Mouse (Mus musculus) hindbrain, embryonic 15.5 days (tissue): Measurements from ENCODE around the gene Pard6a. TPM values are rescaled to one million over a fixed set of nuclear protein-coding genes. Genes with fewer than 3 reads are reported as not detected.

Experiments
- ATAC-seq: fragments of 200-750 bp; cut with Nextera tagmentation; 2 replicates; pipeline ENCODE4 v1.8.0; 2017; ENCODE audit warnings: low read depth, moderate number of reproducible peaks, moderate TSS enrichment; ENCODE audit not compliant: low FRiP score
- H3K27ac ChIP-seq: fragments of 300-500 bp; sonication (generic); replicated peaks from 2 replicates; pipeline ENCODE4 v1.5.1; 2015; ENCODE audit warnings: mild to moderate bottlenecking, inconsistent platforms
- H3K27me3 ChIP-seq: fragments of 300-500 bp; sonication (generic); 2 replicates; pipeline ENCODE4 v1.6.1; 2015; ENCODE audit warnings: control low read depth, inconsistent platforms
- H3K36me3 ChIP-seq: fragments of 300-500 bp; sonication (generic); 2 replicates; pipeline ENCODE4 v1.6.1; 2015; ENCODE audit warnings: control low read depth, inconsistent platforms
- H3K4me1 ChIP-seq: fragments of 300-500 bp; sonication (generic); replicated peaks from 2 replicates; pipeline ENCODE4 v1.6.1; 2015; ENCODE audit warnings: control low read depth, inconsistent platforms
- H3K4me2 ChIP-seq: fragments of 300-500 bp; sonication (generic); 2 replicates; pipeline ENCODE4 v1.6.1; 2015; ENCODE audit warnings: moderate library complexity, mild to moderate bottlenecking, inconsistent platforms
- H3K4me3 ChIP-seq: fragments of 300-500 bp; sonication (generic); 2 replicates; pipeline ENCODE4 v1.5.1; 2015; ENCODE audit warnings: mild to moderate bottlenecking, inconsistent platforms
- H3K9ac ChIP-seq: fragments of 300-500 bp; sonication (generic); 2 replicates; pipeline ENCODE4 v1.6.1; 2015; ENCODE audit warnings: inconsistent platforms
- H3K9me3 ChIP-seq: fragments of 300-500 bp; sonication (generic); 2 replicates; pipeline ENCODE4 v1.6.1; 2016; ENCODE audit warnings: control low read depth, inconsistent platforms
- WGBS: fragments of 180-500 bp; shearing (Covaris S2); methylation state at CpG from one replicate; pipeline ENCODE4 v1.1.7; 2015; 5-methylcytosine and 5-hydroxymethylcytosine counted together
- polyA plus RNA-seq: library from polyadenylated mRNA; unstranded; fragments of >200 nt; fragmentation: Nextera tagmentation; extraction: Ambion mirVana; gene quantifications from 2 replicates; pipeline ENCODE4 v1.2.1, GENCODE M21; 2015

The Pard6a gene
- polyA plus RNA-seq, result 55.1 and 57.1 TPM in 2 replicates

DNA sequence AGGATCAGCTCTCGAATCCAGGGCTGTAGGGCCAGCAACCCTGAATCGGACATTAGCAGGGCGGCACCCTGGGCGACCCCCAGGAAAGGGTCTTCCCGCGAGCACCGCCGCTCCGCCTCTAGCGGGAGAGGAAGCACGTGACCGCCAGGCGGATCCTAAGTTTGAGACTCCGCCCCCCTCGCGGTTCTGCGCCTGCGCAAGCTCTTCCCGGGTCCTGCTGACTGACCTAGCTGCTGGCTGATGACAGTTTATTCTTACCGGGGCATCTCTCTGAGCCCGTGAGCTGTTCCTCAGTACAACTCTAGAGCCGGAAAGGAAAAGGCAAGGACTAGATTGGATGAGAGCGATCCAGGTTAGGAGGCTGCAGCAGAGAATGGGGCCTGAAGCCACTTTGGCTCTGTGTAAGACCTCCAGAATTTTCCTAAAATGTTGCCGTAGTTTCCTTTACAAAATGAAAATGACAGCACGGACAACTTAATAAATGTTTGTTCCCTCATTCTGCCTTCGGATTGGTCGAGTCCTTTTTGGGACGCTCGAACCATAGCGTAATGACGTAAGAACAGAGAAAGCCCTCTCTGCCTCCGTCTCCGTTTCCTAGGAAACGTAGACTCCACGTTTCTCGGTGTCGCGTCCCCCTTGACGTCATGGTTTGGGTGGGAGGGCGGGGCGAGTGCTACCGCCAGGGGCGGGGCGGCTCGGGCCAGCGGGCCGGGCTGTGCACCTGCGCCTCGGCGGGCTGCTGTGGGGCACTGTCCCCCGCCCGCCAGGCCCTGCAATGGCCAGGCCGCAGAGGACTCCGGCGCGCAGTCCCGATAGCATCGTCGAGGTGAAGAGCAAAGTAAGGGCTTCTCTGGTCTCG is at the start of gene Pard6a, which contains the start of gene Acd:
Pard6a (plus strand) TSS at position 183 of the 859 bp plus-strand sequence.
Acd (minus strand) TSS at position 137 of the 859 bp plus-strand sequence.
- Histone ChIP-seq H3K36me3 (peaks cover 37% of the 10 kb centered on the region), H3K9ac (peak within 1 kb of the TSS; percentile 70), H3K27ac (peak within 1 kb of the TSS; percentile 91), H3K4me1 (peaks cover 32% of the 10 kb centered on the region), H3K9me3 (no peaks in the 10 kb centered on the region), H3K4me2 (peak within 1 kb of the TSS; percentile 93), H3K27me3 (no peaks in the 10 kb centered on the region), H3K4me3 (peak within 1 kb of the TSS; percentile 56)
- peak; percentile 76 for ATAC-seq
- under 1% methylated on average over 60 of the region's 60 CpGs for WGBS

DNA sequence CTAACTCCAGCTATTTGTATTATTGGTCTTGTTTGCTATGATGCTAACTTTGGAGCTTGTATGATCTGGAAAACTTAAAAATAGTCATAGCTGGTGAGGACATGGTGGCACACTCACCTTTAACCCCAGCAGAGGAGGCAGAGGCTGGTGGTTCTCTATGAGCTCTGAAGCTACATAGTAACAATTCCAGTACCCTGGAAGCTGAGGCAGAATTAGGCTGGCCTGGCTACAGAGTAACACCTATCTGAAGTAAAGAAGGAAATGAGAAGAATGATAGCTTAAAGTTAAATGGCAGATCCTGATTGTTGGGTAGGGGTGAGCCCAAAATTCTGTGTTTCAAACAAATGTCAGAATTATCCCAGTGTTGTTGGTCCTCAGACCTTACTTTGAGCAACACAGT is 43.3 kb upstream of the Pard6a start:
- no peaks in the 10 kb centered on the region for H3K4me1 ChIP-seq
- no peaks in the 10 kb centered on the region for H3K9me3 ChIP-seq
- ATAC-seq, result no peak
- no peak overlapping the region for H3K9ac ChIP-seq
- no peak overlapping the region for H3K4me3 ChIP-seq
- peaks cover 10% of the 10 kb centered on the region; the same call in 1 of the 2 replicates for H3K36me3 ChIP-seq
- no peak overlapping the region for H3K4me2 ChIP-seq
- H3K27me3 ChIP-seq, result no peaks in the 10 kb centered on the region
- H3K27ac ChIP-seq, result no peak overlapping the region

- H3K4me1 ChIP-seq, result no peaks in the 10 kb centered on the region
- no peaks in the 10 kb centered on the region for H3K9me3 ChIP-seq
- no peak overlapping the region for H3K4me2 ChIP-seq
- no peak overlapping the region for H3K27ac ChIP-seq
- no peaks in the 10 kb centered on the region for H3K27me3 ChIP-seq
- WGBS, result 79% methylated on average over 3 of the region's 3 CpGs
- H3K9ac ChIP-seq, result no peak overlapping the region
- H3K4me3 ChIP-seq, result no peak overlapping the region
- peaks cover 22% of the 10 kb centered on the region for H3K36me3 ChIP-seq
- no peak for ATAC-seq
Measured at GRCm38 (mm10) chr8:105661167-105661566, 39.8 kb upstream of the Pard6a start.

DNA sequence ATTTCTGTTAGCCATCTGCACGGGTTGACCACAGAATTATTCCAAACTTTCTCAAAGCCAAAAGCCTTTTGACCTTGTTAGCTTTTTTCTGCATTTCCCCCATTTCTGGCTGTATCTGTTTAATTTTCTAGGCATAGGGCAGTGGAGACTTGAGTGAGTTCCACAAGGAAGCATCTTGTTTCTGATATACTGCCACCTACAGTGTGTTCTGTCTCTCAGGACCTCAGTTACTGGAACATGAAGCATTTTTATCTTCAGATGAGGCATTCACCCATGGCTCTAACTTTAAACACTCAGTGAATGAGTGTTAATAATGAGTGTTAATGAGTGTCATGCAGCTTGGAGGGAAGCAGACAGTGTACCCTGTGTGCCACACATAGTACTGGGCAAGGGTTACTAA is 23.1 kb upstream of the Pard6a start:
- Histone ChIP-seq H3K36me3 (peaks cover 81% of the 10 kb centered on the region), H3K4me3 (no peak overlapping the region), H3K4me1 (no peaks in the 10 kb centered on the region), H3K9ac (no peak overlapping the region), H3K27me3 (no peaks in the 10 kb centered on the region), H3K9me3 (no peaks in the 10 kb centered on the region), H3K27ac (no peak overlapping the region), H3K4me2 (no peak overlapping the region)
- WGBS, result 87% methylated on average over 1 of the region's 1 CpGs
- ATAC-seq, result no peak

GRCm38 (mm10) chr8:105685325-105685724 is 15.6 kb upstream of the Pard6a start:
- no peaks in the 10 kb centered on the region for H3K27me3 ChIP-seq
- no peak overlapping the region for H3K4me2 ChIP-seq
- WGBS, result 84% methylated on average over 7 of the region's 7 CpGs
- H3K4me3 ChIP-seq, result no peak overlapping the region
- ATAC-seq, result no peak
- no peak overlapping the region for H3K27ac ChIP-seq
- 0 out of 2 replicates have a peak, but pooled peaks cover 5% of the 10 kb centered on the region for H3K4me1 ChIP-seq
- no peaks in the 10 kb centered on the region for H3K9me3 ChIP-seq
- H3K36me3 ChIP-seq, result peaks cover 33% of the 10 kb centered on the region
- no peak overlapping the region for H3K9ac ChIP-seq

- WGBS, result 16% methylated on average over 26 of the region's 26 CpGs
- Histone ChIP-seq H3K27me3 (no peaks in the 10 kb centered on the region), H3K27ac (no peak within 1 kb of the TSS), H3K4me2 (peak within 1 kb of the TSS; percentile 17; the same call in 1 of the 2 replicates), H3K36me3 (peaks cover 28% of the 10 kb centered on the region), H3K4me3 (no peak within 1 kb of the TSS), H3K4me1 (0 out of 2 replicates have a peak, but pooled peaks cover 5% of the 10 kb centered on the region), H3K9me3 (no peaks in the 10 kb centered on the region), H3K9ac (no peak within 1 kb of the TSS)
- ATAC-seq, result 0 out of 2 replicates have a peak, but pooled peaks have one; percentile 21
Measured at GRCm38 (mm10) chr8:105685796-105686308, 15.1 kb upstream of the Pard6a start, which contains the start of gene Carmil2. Gene Carmil2 (plus strand): TSS chr8:105686274.

DNA sequence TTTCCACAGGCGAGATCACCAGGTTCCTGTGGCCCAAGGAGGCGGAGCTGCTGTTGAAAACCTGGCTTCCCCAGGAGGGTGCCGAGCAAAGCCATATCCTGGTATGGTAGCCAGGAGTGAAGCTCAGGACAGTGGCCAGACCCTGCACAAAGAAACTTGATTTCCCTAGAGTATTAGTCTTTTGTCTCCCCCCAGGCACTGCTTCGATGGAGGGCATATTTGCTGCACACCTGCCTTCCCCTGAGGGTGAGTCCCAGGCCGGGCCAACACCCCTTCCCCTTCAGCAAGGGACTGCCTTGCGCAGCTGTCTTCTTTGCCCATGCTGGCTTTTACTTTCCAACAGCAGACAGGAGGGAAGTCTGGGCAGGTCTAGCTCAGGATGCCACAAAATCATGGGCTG is 14.4 kb upstream of the Pard6a start:
- no peak overlapping the region for H3K27ac ChIP-seq
- H3K36me3 ChIP-seq, result peaks cover 21% of the 10 kb centered on the region
- 0 out of 2 replicates have a peak, but pooled peaks cover 5% of the 10 kb centered on the region for H3K4me1 ChIP-seq
- no peak overlapping the region for H3K9ac ChIP-seq
- no peaks in the 10 kb centered on the region for H3K27me3 ChIP-seq
- no peaks in the 10 kb centered on the region for H3K9me3 ChIP-seq
- H3K4me2 ChIP-seq, result no peak overlapping the region
- WGBS, result 68% methylated on average over 6 of the region's 6 CpGs
- ATAC-seq, result no peak
- H3K4me3 ChIP-seq, result no peak overlapping the region

DNA sequence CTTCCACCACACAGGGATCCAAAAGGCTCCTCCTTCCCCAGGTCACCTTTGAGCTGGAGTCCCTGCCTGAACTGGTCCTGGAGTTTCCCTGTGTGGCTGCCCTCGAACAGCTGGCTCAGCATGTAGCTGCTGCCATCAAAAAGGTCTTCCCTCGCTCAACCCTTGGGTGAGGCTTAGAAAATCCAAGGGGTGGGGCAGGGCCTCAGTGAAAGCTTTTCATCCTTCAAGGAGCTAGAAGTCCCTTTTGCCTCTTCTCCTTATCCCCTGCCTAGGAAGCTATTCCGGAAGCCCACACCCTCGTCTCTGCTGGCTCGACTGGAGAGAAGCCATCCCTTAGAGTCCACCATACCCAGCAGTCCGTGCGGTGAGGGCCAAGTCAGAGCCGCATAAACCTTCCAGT is 13.4 kb upstream of the Pard6a start:
- no peak for ATAC-seq
- Histone ChIP-seq H3K9me3 (no peaks in the 10 kb centered on the region), H3K27me3 (no peaks in the 10 kb centered on the region), H3K36me3 (peaks cover 12% of the 10 kb centered on the region), H3K4me3 (no peak overlapping the region), H3K27ac (no peak overlapping the region), H3K9ac (no peak overlapping the region), H3K4me1 (0 out of 2 replicates have a peak, but pooled peaks cover 5% of the 10 kb centered on the region), H3K4me2 (no peak overlapping the region)
- 66% methylated on average over 8 of the region's 8 CpGs for WGBS

DNA sequence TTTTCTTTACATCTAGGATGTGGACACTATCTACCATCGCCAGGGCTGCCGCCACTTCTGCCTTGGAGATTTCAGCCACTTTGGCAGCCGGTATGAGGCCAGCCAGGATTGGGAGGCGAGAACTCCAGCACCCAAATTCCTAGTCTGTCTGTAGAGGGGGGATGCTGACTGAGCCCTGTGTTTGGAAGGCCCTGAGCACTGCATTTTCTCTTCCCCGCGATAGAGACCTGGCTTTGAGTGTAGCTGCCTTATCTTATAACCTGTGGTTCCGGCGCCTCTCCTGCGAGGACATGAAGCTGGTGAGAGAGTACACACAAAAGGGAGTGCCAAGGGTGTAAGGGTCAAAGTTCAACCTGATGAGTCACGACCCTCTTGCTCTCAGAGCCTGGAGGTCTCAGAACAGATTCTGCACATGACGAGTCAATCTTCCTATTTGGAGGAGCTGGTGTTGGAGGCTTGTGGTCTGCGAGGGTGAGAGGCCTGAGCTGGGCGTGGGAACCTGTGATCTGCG is 12.7 kb upstream of the Pard6a start:
- WGBS, result 71% methylated on average over 14 of the region's 14 CpGs
- ATAC-seq, result no peak
- no peaks in the 10 kb centered on the region for H3K27me3 ChIP-seq
- no peak overlapping the region for H3K9ac ChIP-seq
- H3K4me1 ChIP-seq, result 0 out of 2 replicates have a peak, but pooled peaks cover 5% of the 10 kb centered on the region
- no peak overlapping the region for H3K4me2 ChIP-seq
- H3K36me3 ChIP-seq, result peaks cover 4% of the 10 kb centered on the region; the same call in 1 of the 2 replicates
- no peak overlapping the region for H3K4me3 ChIP-seq
- H3K27ac ChIP-seq, result no peak overlapping the region
- no peaks in the 10 kb centered on the region for H3K9me3 ChIP-seq

- Histone ChIP-seq H3K9ac (no peak overlapping the region), H3K27ac (no peak overlapping the region), H3K36me3 (no peaks in the 10 kb centered on the region), H3K9me3 (no peaks in the 10 kb centered on the region), H3K4me3 (no peak overlapping the region), H3K4me1 (peaks cover 14% of the 10 kb centered on the region), H3K4me2 (no peak overlapping the region), H3K27me3 (no peaks in the 10 kb centered on the region)
- ATAC-seq, result no peak
- WGBS, result 62% methylated on average over 35 of the region's 35 CpGs
Measured at GRCm38 (mm10) chr8:105689256-105689982, 11.5 kb upstream of the Pard6a start.

GRCm38 (mm10) chr8:105689983-105690360 is 11.0 kb upstream of the Pard6a start:
- Histone ChIP-seq H3K27ac (no peak overlapping the region), H3K4me2 (no peak overlapping the region), H3K9me3 (no peaks in the 10 kb centered on the region), H3K9ac (no peak overlapping the region), H3K4me1 (peaks cover 19% of the 10 kb centered on the region), H3K27me3 (no peaks in the 10 kb centered on the region), H3K36me3 (no peaks in the 10 kb centered on the region), H3K4me3 (no peak overlapping the region)
- 93% methylated on average over 9 of the region's 9 CpGs for WGBS
- ATAC-seq, result no peak
